Mouse (Mus musculus) lung, postnatal 10 days (tissue): Measurements from ENCODE around the gene Ranbp3l.
A peak's percentile ranks its signal among the peaks of the same experiment; 100 is the strongest.
"Not testable (repeated sequence)": the region's sequence is repeated elsewhere in the genome, so short reads cannot be mapped to it uniquely, and the experiment has no call there.

Experiments used
- DNase-seq: peaks from one replicate; pipeline ENCODE4 v3.0.0; 2021

The Ranbp3l gene

DNA sequence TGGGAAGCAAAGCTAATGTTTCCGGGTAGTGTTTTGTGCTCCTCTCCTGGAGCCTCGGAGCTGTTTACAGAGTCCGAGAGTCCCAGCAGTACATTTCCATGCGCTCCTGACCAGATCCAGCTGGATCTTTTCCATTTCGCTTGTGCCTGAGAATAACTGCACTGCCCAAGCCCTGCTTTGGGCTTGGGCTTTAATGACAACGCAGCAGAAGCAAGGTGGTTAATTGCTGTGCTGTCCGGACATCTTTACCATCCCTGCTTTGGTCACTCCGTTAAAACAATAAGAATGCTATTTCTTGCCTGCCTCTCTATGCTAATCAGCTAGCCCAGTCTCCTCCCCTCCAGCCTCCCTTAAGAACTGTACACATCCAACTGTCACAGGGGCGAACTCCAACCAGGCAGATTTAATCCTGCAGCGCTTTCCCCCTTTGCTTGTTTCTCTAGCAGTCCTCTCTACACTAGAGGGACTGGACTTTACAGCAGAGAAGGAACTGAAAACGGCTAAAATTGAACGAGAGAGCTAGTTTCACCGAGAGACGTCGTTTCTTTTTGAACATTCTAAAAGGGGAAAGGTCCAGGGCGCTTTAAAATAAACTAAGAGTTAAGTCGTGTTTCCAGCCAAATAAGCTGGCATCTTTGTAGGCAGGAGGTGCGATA is at the start of gene Ranbp3l:
Gene Ranbp3l, plus strand, starts transcription at position 377 of the 656 bp plus-strand sequence.
- DNase-seq = peak; percentile 48

DNA sequence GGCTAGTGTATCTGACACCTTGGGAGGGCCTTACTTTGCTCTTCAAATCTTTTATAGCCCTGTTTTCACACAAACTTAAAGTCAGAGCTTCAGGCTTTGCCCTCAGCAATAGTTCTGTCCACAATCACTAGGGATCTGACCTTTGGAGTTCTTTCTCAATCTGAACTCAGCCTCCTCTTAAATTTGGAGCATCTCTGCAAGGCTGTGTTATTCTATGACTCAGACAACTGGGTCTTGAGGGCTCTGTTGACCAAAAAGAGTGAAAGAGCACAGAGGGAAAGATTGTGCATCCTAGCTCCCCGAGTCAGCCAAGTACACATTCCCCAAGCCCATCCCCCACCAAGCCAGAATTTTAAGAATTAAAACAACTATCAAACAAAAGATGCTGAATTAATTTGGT is 37.7 kb upstream of the Ranbp3l start:
- no peak for DNase-seq

DNA sequence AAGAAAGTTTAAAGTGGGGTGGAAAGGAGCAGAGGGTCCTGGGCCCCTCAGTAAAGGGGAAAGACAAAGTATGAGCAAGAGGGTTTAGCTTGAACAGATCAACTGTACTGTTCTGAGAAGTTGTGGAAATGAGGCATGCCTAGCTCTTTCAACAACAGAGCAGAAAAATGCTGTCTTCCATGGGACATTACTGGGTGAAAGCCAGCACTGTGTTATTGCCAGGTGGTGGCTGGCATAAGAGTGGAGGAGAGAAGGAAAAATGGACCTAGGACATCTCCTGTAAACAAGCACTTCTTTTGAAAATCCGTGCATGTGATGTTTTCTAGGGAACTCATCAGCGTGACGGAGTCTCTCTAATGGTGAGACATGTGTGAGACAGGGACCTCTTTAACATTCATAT is 30.8 kb upstream of the Ranbp3l start:
- no peak for DNase-seq

DNA sequence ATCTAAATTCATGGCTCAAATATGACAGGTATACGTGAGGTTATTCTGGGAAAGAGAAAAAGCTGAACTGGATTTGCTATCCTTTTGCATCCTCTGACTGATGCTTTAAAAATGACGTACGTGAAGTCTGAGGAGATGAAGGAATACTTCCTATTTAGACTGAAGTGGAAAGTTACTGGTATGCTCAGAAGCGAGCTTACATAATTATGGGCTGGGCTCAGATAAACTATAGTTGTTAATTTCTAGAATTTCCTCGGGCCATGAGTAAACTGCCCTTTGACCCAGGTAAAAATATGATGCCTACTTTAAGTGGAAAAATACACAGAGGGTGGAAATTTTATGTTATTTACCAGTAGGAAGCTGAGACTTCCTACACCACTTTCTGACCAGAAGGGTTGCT is 26.9 kb upstream of the Ranbp3l start:
- no peak for DNase-seq

DNA sequence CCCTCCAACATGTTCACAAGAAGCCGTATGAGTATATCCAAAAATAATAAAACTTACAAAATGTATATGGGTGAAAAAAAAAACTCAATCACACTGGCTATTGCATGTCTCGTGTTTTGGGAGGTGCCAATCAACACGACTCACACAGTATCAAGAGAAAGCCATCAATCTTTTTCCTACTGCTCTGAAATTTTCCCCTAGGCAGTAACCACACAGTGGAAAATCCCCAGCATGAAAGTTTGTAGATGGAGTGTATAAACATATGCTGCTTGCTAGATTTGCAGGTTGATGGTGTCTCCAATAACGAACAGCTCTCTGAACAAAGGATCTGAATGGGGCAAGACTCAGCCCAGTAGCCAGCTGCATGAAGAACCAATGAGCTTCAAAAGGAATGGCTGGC is 16.9 kb upstream of the Ranbp3l start:
- DNase-seq = no peak

DNA sequence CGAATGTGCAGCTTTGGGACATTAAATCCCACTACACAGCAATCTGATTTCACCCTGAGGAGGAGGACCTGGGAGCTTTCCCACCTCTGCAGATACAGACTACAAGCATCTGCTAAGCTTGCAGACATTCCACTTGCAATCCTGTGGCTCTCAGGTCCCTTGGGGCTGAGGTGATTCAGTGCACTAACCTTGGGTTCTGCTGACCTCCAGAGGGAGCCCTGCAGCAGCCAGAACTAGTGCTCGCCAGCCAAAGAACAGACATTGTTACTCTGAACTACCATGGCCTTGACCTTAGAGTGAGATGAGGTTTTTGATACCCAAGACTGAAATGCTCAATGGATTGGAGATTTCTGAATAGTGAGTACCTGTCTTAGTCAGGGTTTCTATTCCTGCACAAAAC is 4.4 kb upstream of the Ranbp3l start:
- peak; percentile 4 for DNase-seq

DNA sequence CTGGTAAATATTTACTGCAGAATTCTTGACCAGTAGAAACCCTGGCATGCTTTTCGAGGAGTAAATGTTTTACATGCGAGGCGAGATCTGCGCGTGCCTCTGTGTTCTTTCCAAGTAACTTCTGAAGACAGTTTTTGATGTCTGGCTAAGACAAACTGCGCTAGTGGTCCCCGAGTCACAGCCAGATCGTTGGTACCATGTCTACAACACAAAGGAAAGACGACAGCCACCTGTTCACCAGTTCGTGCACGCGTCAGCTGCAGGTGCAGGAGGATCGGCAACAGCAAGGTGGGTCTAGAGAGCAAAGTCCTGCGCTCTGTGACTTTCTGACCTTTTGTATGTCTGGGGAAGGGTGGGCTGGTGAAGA is 463 bp downstream of the Ranbp3l start:
- no peak for DNase-seq

DNA sequence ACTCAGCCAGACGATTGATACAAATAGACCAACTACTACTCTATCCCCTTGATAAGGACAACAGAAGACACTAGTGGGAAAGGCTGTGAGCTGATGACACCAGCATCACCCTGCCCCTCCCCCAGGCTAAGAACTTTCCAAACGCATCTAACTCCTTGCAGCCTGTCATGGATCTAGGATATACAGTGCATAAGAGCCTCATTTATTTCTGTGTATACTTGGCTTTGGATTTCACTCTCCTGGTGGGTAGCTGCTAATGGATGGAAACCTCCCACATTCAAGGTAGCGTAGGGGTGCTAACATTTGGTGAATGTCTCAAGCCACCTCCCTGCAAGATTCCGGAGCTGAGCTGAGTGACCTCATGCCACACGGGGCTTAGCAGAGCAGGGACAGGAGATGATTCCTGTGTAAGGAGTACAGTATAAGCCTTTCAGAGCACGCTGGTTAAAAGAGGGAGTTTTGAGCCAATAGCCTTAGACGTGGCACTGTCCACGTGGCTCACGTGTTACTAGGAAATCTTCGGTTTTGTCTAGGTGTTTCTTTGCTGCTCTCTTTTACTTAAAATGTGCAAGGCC is 1.4 kb downstream of the Ranbp3l start:
- no peak for DNase-seq

DNA sequence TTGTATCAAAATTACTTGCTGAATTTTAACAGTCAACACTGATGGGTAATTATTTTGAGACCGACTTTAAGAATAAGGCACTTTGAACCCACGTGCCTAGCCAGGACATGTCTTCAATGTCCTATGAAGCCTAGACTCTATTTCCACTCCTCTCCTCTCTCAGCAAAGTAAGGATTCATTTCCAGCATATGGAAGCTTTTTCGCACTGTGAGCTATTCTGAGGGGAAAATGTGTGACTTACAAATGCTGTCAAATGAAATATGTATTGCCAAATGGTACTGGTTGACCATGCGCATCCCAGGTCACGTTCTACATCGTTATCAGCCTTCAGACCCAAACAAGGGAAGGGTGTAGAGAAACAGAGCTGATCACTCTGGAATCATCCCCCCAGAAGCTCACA is 23.5 kb downstream of the Ranbp3l start:
- DNase-seq = no peak

DNA sequence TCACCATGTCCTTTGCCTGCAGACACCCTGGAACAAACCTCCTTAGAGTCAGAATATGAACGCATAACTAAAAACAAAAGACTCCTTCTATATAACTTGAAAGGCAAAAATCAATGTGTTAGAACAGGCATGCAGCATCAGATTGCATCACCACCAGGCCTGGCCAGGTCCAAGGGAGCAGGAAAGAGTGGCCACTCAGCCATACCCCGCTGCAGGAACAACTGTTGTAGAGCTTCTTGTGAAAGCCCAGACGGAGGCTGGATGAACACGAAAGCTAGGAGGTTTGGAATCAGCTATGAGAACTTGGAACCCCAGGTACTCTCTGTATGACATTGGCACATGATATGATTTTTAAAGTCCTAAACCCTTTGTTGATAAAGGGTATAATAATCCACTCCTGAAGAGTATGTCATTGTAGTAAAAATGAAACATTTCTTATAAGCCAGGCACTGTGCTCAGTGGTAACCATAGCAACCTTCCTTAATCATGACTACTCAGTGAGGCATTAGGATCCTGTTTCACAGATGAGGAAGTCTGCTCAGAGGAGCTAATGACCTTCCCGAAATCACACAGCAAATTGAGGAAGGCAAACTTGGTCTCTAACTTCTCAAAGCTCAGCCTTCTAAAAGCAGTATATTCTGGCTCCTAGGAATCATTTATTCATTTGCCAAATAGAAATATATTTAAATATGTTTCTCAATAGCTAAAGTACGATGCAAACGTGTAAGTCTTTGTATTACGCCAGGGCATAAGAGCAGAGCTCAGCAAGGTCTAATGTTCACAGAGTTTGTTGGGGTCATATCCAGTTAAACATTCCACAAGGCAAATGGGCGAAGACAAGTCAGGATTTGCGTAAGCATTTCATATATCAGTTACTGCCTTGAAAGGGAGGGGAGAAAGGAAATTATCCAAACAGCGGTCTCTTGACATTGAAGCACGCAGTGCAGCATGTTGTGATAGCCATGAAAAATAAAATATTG is 24.4 kb downstream of the Ranbp3l start:
- no peak for DNase-seq

DNA sequence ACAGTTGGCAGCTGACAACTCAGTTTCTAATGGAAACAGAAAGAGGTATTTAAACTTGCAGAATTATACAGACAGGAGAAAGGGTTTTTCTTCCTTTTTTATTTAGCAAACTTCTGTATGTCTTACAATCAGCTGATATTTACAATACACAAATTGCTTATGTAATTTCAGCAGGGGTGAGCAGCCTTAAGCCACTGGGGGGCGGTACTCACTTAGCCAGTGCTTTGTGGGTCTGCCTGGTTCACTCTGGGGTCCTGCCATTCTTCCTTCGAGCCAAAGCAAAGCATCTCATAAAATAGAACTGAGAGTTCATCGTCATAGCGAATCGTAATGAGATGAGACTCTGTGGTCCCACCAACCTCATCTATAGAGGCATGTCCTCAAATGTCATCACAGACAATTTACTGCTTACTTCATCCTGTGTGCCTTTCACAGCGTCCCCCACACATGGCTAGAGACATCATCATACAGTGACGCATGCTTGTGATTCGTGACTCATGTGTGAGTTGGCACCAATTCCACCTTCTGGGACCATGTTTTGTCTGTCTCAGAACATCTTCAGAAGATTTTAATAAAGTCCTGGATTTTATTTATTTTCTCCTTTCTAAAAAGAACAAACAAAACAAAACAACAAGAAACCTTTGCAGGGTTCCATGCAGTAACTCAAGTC is 27.0 kb downstream of the Ranbp3l start:
- no peak for DNase-seq

DNA sequence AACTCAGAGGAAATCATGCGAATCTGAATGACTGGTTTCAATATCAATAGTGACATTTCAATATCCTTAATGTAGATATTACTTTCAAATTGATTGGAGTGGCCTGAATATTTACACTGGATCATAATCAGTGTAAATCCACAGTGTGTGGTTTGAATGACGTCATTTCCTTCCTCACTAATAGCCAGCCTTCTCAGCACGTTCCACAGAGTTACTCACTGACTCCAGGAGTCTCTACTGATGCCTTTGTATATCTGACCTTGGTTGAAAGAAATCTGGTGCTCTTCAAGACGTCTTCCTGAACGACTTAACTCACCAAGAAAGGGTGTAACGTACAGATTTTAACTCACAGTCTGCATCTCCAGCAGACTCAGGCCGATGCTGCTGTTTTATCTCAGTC is 27.7 kb downstream of the Ranbp3l start:
- no peak for DNase-seq

DNA sequence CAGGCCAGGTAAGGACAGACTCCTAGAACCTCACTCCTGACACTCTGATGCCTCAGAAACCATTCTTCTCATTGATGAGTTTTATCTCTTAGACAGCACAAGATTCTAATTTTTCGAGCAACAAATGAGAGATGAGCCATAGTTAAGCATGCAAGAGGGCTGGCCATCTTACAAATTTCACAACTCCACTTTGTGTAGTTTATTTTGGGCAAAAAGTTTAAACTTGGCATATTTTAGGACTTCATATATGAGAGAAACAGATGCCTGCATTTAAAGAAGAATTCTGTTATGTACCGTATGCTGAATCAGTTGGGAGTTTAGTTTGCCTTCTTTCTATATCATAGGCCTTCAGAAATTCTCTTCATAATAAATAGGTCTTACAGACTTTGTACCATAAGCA is 35.0 kb downstream of the Ranbp3l start:
- DNase-seq = no peak

DNA sequence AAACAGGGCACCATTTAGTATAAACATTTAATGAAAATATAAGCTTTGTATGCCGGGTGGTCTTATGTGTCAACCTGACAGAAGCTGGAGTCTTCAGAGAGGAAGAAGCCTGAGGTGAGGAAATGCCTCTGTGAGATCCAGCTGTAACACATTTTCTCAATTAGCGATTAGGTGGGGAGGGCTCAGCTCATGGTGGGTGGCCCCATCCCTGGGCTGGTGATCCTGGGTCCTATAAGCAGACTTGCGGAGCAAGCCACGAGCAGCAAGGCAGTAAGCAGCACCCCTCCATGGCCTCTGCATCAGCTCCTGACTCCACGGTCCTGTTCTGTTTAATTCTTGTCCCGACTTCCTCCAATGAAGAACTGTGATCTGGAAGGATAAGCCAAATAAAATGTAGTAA is 41.4 kb downstream of the Ranbp3l start:
- DNase-seq = no peak

DNA sequence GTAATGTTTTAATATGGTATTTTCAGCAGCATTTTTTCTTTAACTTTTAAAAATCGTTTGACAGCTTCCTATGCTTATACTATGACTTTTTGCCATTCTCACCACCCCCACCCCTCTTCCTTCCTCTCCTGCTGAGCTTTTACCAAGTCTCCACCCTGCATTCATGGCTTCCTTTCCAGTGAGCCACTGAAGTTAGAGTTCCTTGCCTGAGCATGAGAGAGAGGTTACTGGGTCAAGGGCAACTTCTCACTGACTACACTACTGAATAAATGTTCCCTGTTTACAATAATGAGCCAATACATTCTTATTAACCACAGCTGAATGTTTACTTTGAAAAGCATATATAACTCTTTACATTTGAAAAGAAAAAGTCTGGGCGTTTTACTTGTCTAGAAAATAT is 46.8 kb downstream of the Ranbp3l start:
- no peak for DNase-seq

DNA sequence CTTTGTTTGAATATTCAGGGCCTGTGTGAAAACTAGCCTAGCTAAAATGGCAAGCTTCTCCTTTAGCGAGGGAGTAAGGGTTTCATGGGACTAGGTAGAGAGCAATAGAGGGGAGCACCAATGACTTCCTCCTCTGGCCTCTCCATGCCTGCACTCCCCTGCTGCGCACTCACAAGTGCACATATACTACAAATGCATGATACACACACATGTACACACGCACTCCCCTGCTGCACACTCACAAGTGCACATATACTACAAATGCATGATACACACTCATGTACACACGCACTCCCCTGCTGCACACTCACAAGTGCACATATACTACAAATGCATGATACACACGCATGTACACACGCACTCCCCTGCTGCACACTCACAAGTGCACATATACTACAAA is 47.7 kb downstream of the Ranbp3l start:
- DNase-seq = not testable (repeated sequence)

DNA sequence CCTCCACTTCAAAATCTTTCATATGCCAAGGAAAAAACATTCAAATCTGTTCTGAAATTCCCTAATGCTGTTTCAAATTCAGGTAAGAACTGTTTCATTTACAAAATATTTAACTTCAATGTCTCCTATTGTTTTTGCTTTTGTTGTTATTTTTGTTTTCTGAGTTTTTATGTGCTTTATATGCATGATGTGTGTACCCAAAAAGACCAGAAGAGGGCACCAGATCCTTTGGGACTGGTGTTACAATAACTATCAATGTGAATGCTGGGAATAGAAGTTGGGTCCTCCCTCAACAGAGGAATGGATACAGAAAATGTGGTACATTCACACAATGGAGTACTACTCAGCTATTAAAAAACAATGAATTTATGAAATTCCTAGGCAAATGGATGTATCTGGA is 88.0 kb downstream of the Ranbp3l start:
- DNase-seq = no peak

DNA sequence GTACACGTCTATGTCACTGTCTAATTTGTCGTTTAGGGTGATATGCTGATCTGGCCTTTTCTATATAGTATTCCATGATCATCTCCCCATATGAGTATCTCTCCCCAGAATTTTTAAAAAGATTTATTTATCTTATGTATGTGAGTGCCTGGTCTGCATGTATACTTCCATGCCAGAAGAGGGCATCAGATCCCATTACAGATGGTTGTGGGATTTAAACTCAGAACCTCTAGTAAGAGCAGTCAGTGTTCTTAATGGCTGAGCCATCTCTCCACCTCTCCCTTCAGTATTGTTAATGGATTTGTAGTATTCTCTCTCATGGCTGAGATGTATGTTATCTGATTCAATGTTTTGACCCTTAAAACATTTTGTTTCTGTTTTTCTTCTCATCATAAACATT is 92.1 kb downstream of the Ranbp3l start:
- DNase-seq = no peak

DNA sequence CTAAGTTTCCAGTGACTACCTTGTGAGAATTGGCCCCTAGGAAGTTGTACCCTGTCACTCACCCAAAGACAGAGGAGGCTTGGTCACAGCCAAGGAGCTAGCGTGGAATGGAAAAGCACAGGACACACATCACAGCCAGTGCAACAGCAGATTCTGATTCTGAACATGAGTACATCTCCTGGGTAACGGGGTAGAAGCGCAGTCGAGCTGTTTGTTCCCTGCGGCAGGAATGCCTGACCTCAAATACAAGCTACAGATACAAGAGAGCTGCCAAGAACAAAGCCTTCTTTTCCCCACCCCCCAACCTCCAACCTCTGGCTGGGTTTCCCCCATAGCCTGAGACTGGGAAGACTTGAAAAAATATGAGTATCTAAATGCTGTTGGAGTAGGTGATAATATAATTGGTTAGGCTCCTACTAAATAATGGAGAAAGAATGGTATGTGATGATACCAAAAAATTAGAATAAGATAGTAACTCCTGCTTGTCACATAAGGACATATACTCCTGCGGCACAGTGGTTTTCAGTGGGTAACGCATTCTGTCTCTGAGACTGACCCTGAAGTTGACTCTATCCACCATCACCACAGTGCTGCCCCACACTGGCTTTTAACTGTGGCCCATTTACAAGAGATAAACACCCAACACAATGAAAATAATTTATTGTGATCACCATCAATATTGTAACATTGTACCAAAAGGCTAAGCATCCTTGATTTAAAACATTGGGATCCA is 93.6 kb downstream of the Ranbp3l start:
- DNase-seq = no peak

DNA sequence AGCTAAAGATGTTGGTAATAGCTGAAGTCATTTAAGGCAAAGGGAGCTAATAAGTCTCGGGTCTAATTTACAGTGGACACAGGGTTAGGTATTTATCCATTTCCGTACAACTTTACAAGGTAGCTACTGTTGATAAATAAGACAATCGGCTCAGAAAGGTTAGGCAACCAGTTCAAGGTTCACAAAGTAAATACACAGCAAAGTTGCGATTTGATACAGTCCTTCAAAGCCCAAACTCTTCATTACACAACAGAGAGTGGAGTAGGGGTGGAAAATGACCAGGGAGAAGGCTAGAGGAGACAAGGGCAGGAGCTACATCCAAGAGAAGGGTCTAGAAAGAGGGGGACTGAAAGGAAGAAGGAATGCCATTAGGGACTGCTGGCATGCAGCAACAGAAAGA is 101.1 kb downstream of the Ranbp3l start:
- no peak for DNase-seq

DNA sequence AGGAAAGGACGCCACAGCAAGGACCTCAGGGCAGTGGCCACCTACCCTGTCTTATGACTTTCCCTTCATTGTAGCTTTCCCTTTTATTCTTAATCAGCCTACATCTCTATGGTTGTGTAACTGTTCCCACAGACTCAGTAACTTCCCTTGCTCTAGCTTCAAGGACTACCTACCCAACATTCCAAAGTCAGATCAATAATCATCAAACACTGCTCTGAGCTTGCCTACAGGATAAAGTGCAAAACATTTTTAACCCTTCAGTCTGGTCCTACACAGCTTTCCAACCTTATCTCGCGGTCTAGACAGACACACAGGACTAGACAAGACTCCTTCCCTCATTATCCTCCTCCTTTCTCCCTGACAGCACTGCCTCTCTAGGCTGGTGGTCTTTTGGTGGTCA is 102.6 kb downstream of the Ranbp3l start:
- DNase-seq = no peak

DNA sequence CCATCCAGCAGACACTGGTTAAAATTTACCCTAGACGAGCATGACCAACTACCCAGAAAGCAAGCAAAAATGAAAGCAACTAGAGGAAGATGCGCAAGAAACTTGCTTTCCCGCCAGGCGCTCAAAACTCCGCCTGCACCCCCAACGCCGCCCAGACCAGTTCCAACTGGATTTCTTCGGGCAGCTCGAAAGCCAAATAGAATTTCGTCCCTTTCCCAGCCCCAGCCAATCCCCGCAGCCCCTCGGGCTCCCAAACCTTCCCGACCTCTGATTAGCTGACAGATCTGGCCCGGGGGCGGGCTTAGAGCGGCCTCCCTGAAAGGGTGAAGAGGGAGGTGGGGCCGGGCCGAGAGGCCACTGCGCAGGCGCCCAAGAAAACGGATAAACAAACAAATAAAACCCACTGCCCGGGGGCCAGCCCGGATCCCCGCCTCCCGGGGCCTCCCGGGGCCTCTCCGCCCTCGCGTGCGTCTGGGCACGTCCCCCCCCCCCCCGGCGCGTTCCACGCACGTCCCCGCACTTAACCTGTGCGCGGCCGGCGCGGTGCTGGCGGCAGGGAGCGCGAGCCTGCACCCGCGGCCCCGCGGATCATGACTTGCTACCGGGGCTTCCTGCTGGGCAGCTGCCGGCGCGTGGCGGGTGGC is 103.3 kb downstream of the Ranbp3l start, which contains the start of gene Nadk2:
Gene Nadk2, plus strand, starts transcription at position 349 of the 644 bp plus-strand sequence.
- DNase-seq = peak; percentile 100
